ENCODE assay signal across 25 mouse cellular contexts in the genomic region with DNA sequence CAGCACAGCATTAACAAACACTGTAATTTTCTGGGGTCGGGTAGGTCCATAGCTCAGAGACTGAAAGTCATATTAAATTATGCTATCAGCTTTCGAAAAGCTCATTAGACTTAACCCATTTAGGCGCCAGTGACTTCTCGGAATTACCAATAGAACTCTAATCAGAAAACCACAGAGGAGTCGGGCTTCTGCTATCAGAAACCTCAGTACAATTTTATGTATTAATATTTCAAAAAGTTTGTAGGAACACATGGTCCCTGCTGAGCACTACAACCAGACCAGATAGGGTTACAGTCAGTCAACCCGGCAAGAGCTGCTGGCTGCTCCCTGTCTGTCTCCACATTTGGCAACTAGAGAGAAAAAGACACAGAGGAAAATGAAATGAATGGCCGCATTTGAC.
A peak's percentile ranks its signal among the peaks of the same experiment; 100 is the strongest.
DNase-seq lines count a peak whose midpoint lies in the region; ATAC-seq lines count a peak whose summit lies in the region.
"Had no signal": no experiment of that assay in that cellular context is flagged by ENCODE, and none has a peak within 500 bp of the region (broad histone marks: within the 10 kb centered on the region; RNA-seq: fewer than 3 reads in every experiment).

No protein-coding gene starts in this region.

- H3K27me3 ChIP-seq in embryonic facial prominence, embryonic 11.5 days (ENCODE audit: control insufficient read depth, insufficient read depth, low read length) = no peaks in the 10 kb centered on the region
- H3K27me3 ChIP-seq in embryonic facial prominence, embryonic 10.5 days (replicated peaks; ENCODE audit: low read depth, poor library complexity, severe bottlenecking) = no peaks in the 10 kb centered on the region
- H3K27me3 ChIP-seq in embryonic facial prominence, embryonic 14.5 days (replicated peaks; ENCODE audit: control insufficient read depth, insufficient read depth, low read length) = no peaks in the 10 kb centered on the region
- H3K27me3 ChIP-seq: CH12.LX; embryonic facial prominence, embryonic 12.5 days; embryonic facial prominence, embryonic 15.5 days; forebrain, embryonic 12.5 days; Patski had no signal

- H3K4me2 ChIP-seq in embryonic facial prominence, embryonic 11.5 days (ENCODE audit: low read depth, low read length) = no peak overlapping the region
- H3K4me2 ChIP-seq in embryonic facial prominence, embryonic 14.5 days (ENCODE audit: low read depth, low read length) = no peak overlapping the region
- H3K4me2 ChIP-seq: embryonic facial prominence, embryonic 12.5 days; embryonic facial prominence, embryonic 15.5 days; forebrain, embryonic 12.5 days had no signal

- no peak overlapping the region for H3K9ac ChIP-seq in embryonic facial prominence, embryonic 11.5 days (replicated peaks; ENCODE audit: low read length)
- no peak overlapping the region for H3K9ac ChIP-seq in embryonic facial prominence, embryonic 14.5 days (ENCODE audit: low read depth, low read length)
- H3K9ac ChIP-seq: embryonic facial prominence, embryonic 12.5 days; embryonic facial prominence, embryonic 15.5 days; forebrain, embryonic 12.5 days had no signal

- H3K36me3 ChIP-seq in embryonic facial prominence, embryonic 11.5 days (replicated peaks; ENCODE audit: control insufficient read depth, insufficient read depth, low read depth, low read length) = no peaks in the 10 kb centered on the region
- no peaks in the 10 kb centered on the region for H3K36me3 ChIP-seq in embryonic facial prominence, embryonic 10.5 days (replicated peaks)
- H3K36me3 ChIP-seq in embryonic facial prominence, embryonic 14.5 days (ENCODE audit: control insufficient read depth, insufficient read depth, low read length) = no peaks in the 10 kb centered on the region
- H3K36me3 ChIP-seq: embryonic facial prominence, embryonic 12.5 days; embryonic facial prominence, embryonic 15.5 days; forebrain, embryonic 10.5 days; forebrain, embryonic 12.5 days; G1E had no signal

- no peak; the same call in 1 of the 2 replicates for ATAC-seq in embryonic facial prominence, embryonic 11.5 days (replicated peaks; ENCODE audit: insufficient number of reproducible peaks, low FRiP score, low TSS enrichment, low read depth)
- peak; percentile 55; the same call in 1 of the 2 replicates for ATAC-seq in embryonic facial prominence, embryonic 14.5 days (ENCODE audit: low read depth)
- ATAC-seq: CD4-positive, CD25-positive, alpha-beta regulatory T cell, adult 4 months; forebrain, embryonic 14.5 days; forebrain, embryonic 16.5 days; Patski had no signal

- DNase-seq in embryonic facial prominence, embryonic 11.5 days (ENCODE audit: low spot score) = peak; percentile 6
- DNase-seq in embryonic facial prominence, embryonic 10.5 days (ENCODE audit: low spot score) = no peak
- DNase-seq in embryonic facial prominence, embryonic 14.5 days (ENCODE audit: low spot score) = peak; percentile 45
- DNase-seq in T-cell, adult 2 months (ENCODE audit: low spot score) = no peak
- DNase-seq in lung, postnatal 36 days = no peak
- DNase-seq: adrenal gland, adult 8-10 months; adrenal gland, postnatal 14 days; adrenal gland, postnatal 36 days; B cell, adult 2 months; cerebellum, adult 11-12 months; cerebellum, adult 2 months; cerebellum, adult 9-10 months; cerebellum, postnatal 10 days; cerebellum, postnatal 25 days had no signal

- no peak overlapping the region for H3K4me3 ChIP-seq in embryonic facial prominence, embryonic 11.5 days (ENCODE audit: low read depth, low read length)
- H3K4me3 ChIP-seq in embryonic facial prominence, embryonic 10.5 days = no peak overlapping the region
- H3K4me3 ChIP-seq in embryonic facial prominence, embryonic 14.5 days (ENCODE audit: low read depth, low read length) = no peak overlapping the region
- H3K4me3 ChIP-seq: embryonic facial prominence, embryonic 12.5 days; embryonic facial prominence, embryonic 15.5 days; erythroblast, embryonic 14.5 days; forebrain, embryonic 10.5 days; forebrain, embryonic 12.5 days had no signal

- no peak overlapping the region for H3K27ac ChIP-seq in embryonic facial prominence, embryonic 11.5 days (replicated peaks; ENCODE audit: low read depth, low read length)
- no peak overlapping the region for H3K27ac ChIP-seq in embryonic facial prominence, embryonic 10.5 days (replicated peaks)
- no peak overlapping the region for H3K27ac ChIP-seq in embryonic facial prominence, embryonic 14.5 days (replicated peaks; ENCODE audit: low read depth, low read length)
- H3K27ac ChIP-seq: embryonic facial prominence, embryonic 12.5 days; embryonic facial prominence, embryonic 15.5 days; forebrain, embryonic 10.5 days; forebrain, embryonic 12.5 days had no signal

- WGBS in embryonic facial prominence, embryonic 11.5 days = 60% methylated on average over 7 of the region's 7 CpGs
- WGBS in embryonic facial prominence, embryonic 10.5 days = 72% methylated on average over 7 of the region's 7 CpGs
- 40% methylated on average over 7 of the region's 7 CpGs for whole genome bisulfite sequencing in embryonic facial prominence, embryonic 14.5 days

- H3K4me1 ChIP-seq in embryonic facial prominence, embryonic 11.5 days (ENCODE audit: control insufficient read depth, insufficient read depth, low read length) = no peaks in the 10 kb centered on the region
- no peaks in the 10 kb centered on the region for H3K4me1 ChIP-seq in embryonic facial prominence, embryonic 10.5 days
- no peaks in the 10 kb centered on the region for H3K4me1 ChIP-seq in embryonic facial prominence, embryonic 14.5 days (ENCODE audit: control insufficient read depth, insufficient read depth, low read length)
- H3K4me1 ChIP-seq: embryonic facial prominence, embryonic 12.5 days; embryonic facial prominence, embryonic 15.5 days; forebrain, embryonic 10.5 days; forebrain, embryonic 12.5 days had no signal

- H3K9me3 ChIP-seq in embryonic facial prominence, embryonic 11.5 days (replicated peaks; ENCODE audit: control insufficient read depth, low read length) = no peaks in the 10 kb centered on the region
- H3K9me3 ChIP-seq in embryonic facial prominence, embryonic 10.5 days = no peaks in the 10 kb centered on the region
- no peaks in the 10 kb centered on the region for H3K9me3 ChIP-seq in embryonic facial prominence, embryonic 14.5 days (ENCODE audit: control insufficient read depth, low read length)
- H3K9me3 ChIP-seq: embryonic facial prominence, embryonic 12.5 days; embryonic facial prominence, embryonic 15.5 days; forebrain, embryonic 10.5 days; forebrain, embryonic 12.5 days; G1E had no signal

Comparison
In these comparisons a context has a peak if more than half of its experiments do, and no peak if none do; other contexts are left out.
1. DNase-seq: peak in embryonic facial prominence, embryonic 11.5 days (single experiment) and embryonic facial prominence, embryonic 14.5 days (single experiment); none in embryonic facial prominence, embryonic 10.5 days (single experiment), T-cell, adult 2 months (single experiment) and lung, postnatal 36 days (single experiment).